11 mouse cellular contexts compared by ENCODE assay signal in genomic region chrX:57921294-57921693, GRCm38 (mm10).
DNase-seq lines count a peak whose midpoint lies in the region; ATAC-seq and TF ChIP-seq lines count a peak whose summit lies in the region.
"Had no signal": no experiment of that assay in that cellular context is flagged by ENCODE, and none has a peak within 500 bp of the region (broad histone marks: within the 10 kb centered on the region; RNA-seq: fewer than 3 reads in every experiment).

No protein-coding gene starts in this region.

- TF ChIP-seq CTCF in stomach, postnatal 0 days (IDR thresholded peaks at IDR 0.05; ENCODE audit: low read depth): peak; percentile 28; the same call in 1 of the 2 replicates

- TF ChIP-seq EP300 in stomach, postnatal 0 days (optimal IDR thresholded peaks at IDR 0.05): no peak

- peaks cover 75% of the 10 kb centered on the region for H3K27me3 ChIP-seq in limb, embryonic 10.5 days (ENCODE audit: low read depth, poor library complexity, severe bottlenecking)
- H3K27me3 ChIP-seq in stomach, postnatal 0 days (ENCODE audit: control insufficient read depth, insufficient read depth, low read length): no peaks in the 10 kb centered on the region

- H3K4me2 ChIP-seq in stomach, postnatal 0 days (replicated peaks; ENCODE audit: low read depth): no peak overlapping the region
- H3K4me2 ChIP-seq: liver, embryonic 13.5 days had no signal

- ATAC-seq in stomach, postnatal 0 days (ENCODE audit: low FRiP score, low TSS enrichment): no peak

- 15% methylated on average over 16 of the region's 16 CpGs for WGBS in limb, embryonic 10.5 days
- WGBS in stomach, postnatal 0 days: 14% methylated on average over 16 of the region's 16 CpGs

- DNase-seq in adrenal gland, adult 2 months: peak; percentile 15
- no peak for DNase-seq in adrenal gland, postnatal 25 days
- DNase-seq in left cerebral cortex, postnatal 4 days: peak; percentile 76
- DNase-seq in left cerebral cortex, adult 8-10 months (ENCODE audit: low spot score in 2 of 2): no peak
- DNase-seq in limb, embryonic 10.5 days (ENCODE audit: low spot score): peak; percentile 59
- peak; percentile 16 for DNase-seq in stomach, postnatal 0 days (ENCODE audit: low spot score)
- DNase-seq in urinary bladder, adult 18-20 months (ENCODE audit: low spot score in 2 of 2): no peak
- no peak for DNase-seq in urinary bladder, postnatal 14 days (ENCODE audit: low spot score)
- DNase-seq: liver, embryonic 13.5 days; right cerebral cortex, adult 18-20 months had no signal

- 0 out of 2 replicates have a peak overlapping the region, but pooled peaks have one; percentile 12 for H3K4me3 ChIP-seq in limb, embryonic 10.5 days
- H3K4me3 ChIP-seq in stomach, postnatal 0 days (ENCODE audit: low read depth, low read length): no peak overlapping the region
- H3K4me3 ChIP-seq: erythroblast, embryonic 14.5 days; liver, embryonic 13.5 days had no signal

- intact Hi-C loops in left cerebral cortex, postnatal 4 days (cut with DNase I): loop anchor here (5.0 to 10.0 kb wide), 3 partner anchors 96 to 574 kb away; no protein-coding TSS in a partner anchor

- H3K9ac ChIP-seq in stomach, postnatal 0 days (ENCODE audit: low read length): no peak overlapping the region
- H3K9ac ChIP-seq: liver, embryonic 13.5 days had no signal

- H3K27ac ChIP-seq in limb, embryonic 10.5 days: no peak overlapping the region
- no peak overlapping the region for H3K27ac ChIP-seq in stomach, postnatal 0 days (replicated peaks)
- H3K27ac ChIP-seq: liver, embryonic 13.5 days had no signal

- peaks cover 14% of the 10 kb centered on the region; the same call in 1 of the 2 replicates for H3K4me1 ChIP-seq in limb, embryonic 10.5 days
- no peaks in the 10 kb centered on the region for H3K4me1 ChIP-seq in stomach, postnatal 0 days (replicated peaks; ENCODE audit: control insufficient read depth, insufficient read depth)
- H3K4me1 ChIP-seq: liver, embryonic 13.5 days had no signal

- no peaks in the 10 kb centered on the region for H3K9me3 ChIP-seq in limb, embryonic 10.5 days (replicated peaks)
- H3K9me3 ChIP-seq in stomach, postnatal 0 days (ENCODE audit: control insufficient read depth, low read length): no peaks in the 10 kb centered on the region
- H3K9me3 ChIP-seq: liver, embryonic 13.5 days had no signal

- no peaks in the 10 kb centered on the region for H3K36me3 ChIP-seq in limb, embryonic 10.5 days
- H3K36me3 ChIP-seq in stomach, postnatal 0 days (ENCODE audit: control insufficient read depth, insufficient read depth, low read length): no peaks in the 10 kb centered on the region
- H3K36me3 ChIP-seq: liver, embryonic 13.5 days had no signal

Comparison
In these comparisons a context has a peak if more than half of its experiments do, and no peak if none do; other contexts are left out.
1. DNase-seq: peak in adrenal gland, adult 2 months (single experiment), left cerebral cortex, postnatal 4 days (single experiment), limb, embryonic 10.5 days (single experiment) and stomach, postnatal 0 days (single experiment); none in adrenal gland, postnatal 25 days (single experiment), left cerebral cortex, adult 8-10 months (0 of 2), urinary bladder, adult 18-20 months (0 of 2) and urinary bladder, postnatal 14 days (single experiment).